ENCODE assay signal across 24 mouse cellular contexts in the genomic region with DNA sequence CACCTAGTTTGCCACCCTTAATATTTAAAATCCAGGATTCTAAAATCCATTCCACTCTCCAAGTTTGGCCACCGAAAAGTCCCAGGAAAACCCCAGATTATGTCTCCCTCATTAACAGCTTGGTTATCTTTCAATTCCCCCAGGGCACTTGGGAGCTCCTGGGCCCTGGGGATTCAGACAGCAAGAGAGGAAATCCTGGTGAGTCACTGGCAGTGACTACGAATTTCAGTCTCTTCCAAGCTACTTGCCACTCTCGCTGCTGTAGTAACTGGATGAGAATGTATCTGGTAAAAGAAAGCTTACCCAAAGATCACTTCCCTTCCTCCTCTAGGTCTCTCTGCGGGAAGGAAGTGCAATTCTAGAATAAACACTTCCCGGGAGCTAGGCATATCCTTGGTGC. TPM values are rescaled to one million over a fixed set of nuclear protein-coding genes. Genes with fewer than 3 reads are reported as not detected.
DNase-seq lines count a peak whose midpoint lies in the region; ATAC-seq and TF ChIP-seq lines count a peak whose summit lies in the region.
"Had no signal": no experiment of that assay in that cellular context is flagged by ENCODE, and none has a peak within 500 bp of the region (broad histone marks: within the 10 kb centered on the region; RNA-seq: fewer than 3 reads in every experiment).

No protein-coding gene starts in this region.

- no peaks in the 10 kb centered on the region for H3K27me3 ChIP-seq in heart, adult 2 months (ENCODE audit: control insufficient read depth, insufficient read depth, low read length)
- H3K27me3 ChIP-seq in Patski = no peaks in the 10 kb centered on the region

- H3K4me1 ChIP-seq in heart, adult 2 months (ENCODE audit: control insufficient read depth, insufficient read depth, low read length) = peaks cover 6% of the 10 kb centered on the region

- WGBS in heart, adult 2 months = 34% methylated on average over 5 of the region's 5 CpGs

- TF ChIP-seq CTCF in heart, adult 2 months (IDR thresholded peaks at IDR 0.05) = no peak
- TF ChIP-seq CTCF in Patski (IDR thresholded peaks at IDR 0.05) = no peak

- peak overlapping the region; percentile 89 for H3K27ac ChIP-seq in heart, adult 2 months
- H3K27ac ChIP-seq: heart, embryonic 13.5 days; hindbrain, embryonic 15.5 days; neural tube, embryonic 12.5 days had no signal

- no peak overlapping the region for H3K4me3 ChIP-seq in heart, adult 2 months
- H3K4me3 ChIP-seq: heart, embryonic 13.5 days; hindbrain, embryonic 15.5 days; megakaryocyte, embryonic 14.5 days; neural tube, embryonic 12.5 days had no signal

- in situ Hi-C loops in Patski (cut with MboI; ENCODE audit: low pct_unique_long_range_greater_than_20kb) = no loop called here

- no peak for DNase-seq in heart, adult 2 months
- DNase-seq in heart, postnatal 4 days = no peak
- DNase-seq in 3134 (ENCODE audit: extremely low read depth, insufficient read length, low spot score) (peak; percentile 44), 3T3-L1 (ENCODE audit: low read depth, low spot score) (peak; percentile 75), Patski (ENCODE audit: low read depth, low spot score) (no peak)
- no peak for DNase-seq in layer of hippocampus, postnatal 14 days (ENCODE audit: low spot score in 2 of 2)
- DNase-seq in cerebellum, adult 9-10 months = no peak
- DNase-seq: cerebellum, adult 11-12 months; cerebellum, postnatal 14 days; kidney, postnatal 4 days; liver, postnatal 0 days; lung, postnatal 10 days; midbrain, embryonic 14.5 days; right cerebral cortex, postnatal 25 days; spleen, adult 18-20 months; thymus, postnatal 14 days had no signal

- POLR2A ChIA-PET in Patski (lab: Charles Lee) = no interaction called here

- intact Hi-C loops in heart, adult 2 months (cut with DNase I) = no loop called here

- no peaks in the 10 kb centered on the region for H3K79me2 ChIP-seq in heart, adult 2 months (replicated peaks; ENCODE audit: control insufficient read depth, insufficient read depth, low read length)

- peak; percentile 13 for ATAC-seq in Patski
- no peak for ATAC-seq in megakaryocyte progenitor cell, adult 5-6 weeks (replicated peaks; ENCODE audit: poor library complexity)
- ATAC-seq: liver, postnatal 0 days had no signal

- TF ChIP-seq POLR2A in heart, adult 2 months (IDR thresholded peaks at IDR 0.05; ENCODE audit: insufficient read depth, low read depth, low read length) = no peak

- no peak overlapping the region for H3K9ac ChIP-seq in heart, adult 2 months (ENCODE audit: low read depth, low read length)
- H3K9ac ChIP-seq: heart, embryonic 13.5 days; hindbrain, embryonic 15.5 days; liver, postnatal 0 days; neural tube, embryonic 12.5 days had no signal

- no peaks in the 10 kb centered on the region for H3K36me3 ChIP-seq in heart, adult 2 months (ENCODE audit: control insufficient read depth, insufficient read depth, low read length)
- H3K36me3 ChIP-seq: heart, embryonic 13.5 days; hindbrain, embryonic 15.5 days; neural tube, embryonic 12.5 days had no signal

- TF ChIP-seq EP300 in heart, adult 2 months (IDR thresholded peaks at IDR 0.05; ENCODE audit: insufficient read depth, low read depth, low read length) = no peak

- CTCF ChIA-PET in Patski (lab: Charles Lee) = interaction anchor here (1.5 kb wide), 1 partner anchor 22 kb away, joined by 4 read pairs; no protein-coding TSS in a partner anchor

RNA-seq across cellular contexts. Expression of a gene that starts 2.4 kb away (rescaled TPM):
- 1 to 10 TPM; 1.6 to 1.7 TPM for total RNA-seq in heart, adult 2 months (2021)
- 1.1 and 1.4 TPM in 2 replicates for polyA plus RNA-seq in heart, adult 2 months (2012; rRNA removed)
- 1 to 10 TPM; 4.6 to 6.1 TPM for total RNA-seq in heart, postnatal 4 days (2021)
- 6.6 TPM for polyA plus RNA-seq in Patski (2021)
- 1 to 10 TPM; 3.2 to 4.8 TPM for total RNA-seq in layer of hippocampus, postnatal 14 days (2021)
- total RNA-seq in megakaryocyte progenitor cell, adult 5-6 weeks (2015) = not detected in 2 replicates
- total RNA-seq in megakaryocyte progenitor cell, adult 5-6 weeks (2017) = not detected in 2 replicates
- total RNA-seq: hematopoietic stem cell, adult 5-6 weeks; liver, adult 2 months had no signal
- polyA plus RNA-seq: liver, postnatal 0 days had no signal

RNA-seq across cellular contexts. Expression of a gene that starts 45.9 kb away (rescaled TPM):
- total RNA-seq in heart, adult 2 months (2021) = not detected
- polyA plus RNA-seq in heart, adult 2 months (2012; rRNA removed) = 0.12 and 0.64 TPM in 2 replicates
- under 1 TPM in 1 of 2 experiments, not detected in 1; 0.14 TPM for total RNA-seq in heart, postnatal 4 days (2021)
- polyA plus RNA-seq in Patski (2021) = 1.9 TPM
- 1 to 10 TPM; 1.6 to 4.2 TPM for total RNA-seq in layer of hippocampus, postnatal 14 days (2021)
- total RNA-seq in megakaryocyte progenitor cell, adult 5-6 weeks (2015) = not detected in 2 replicates
- not detected in 2 replicates for total RNA-seq in megakaryocyte progenitor cell, adult 5-6 weeks (2017)
- total RNA-seq: hematopoietic stem cell, adult 5-6 weeks; liver, adult 2 months had no signal
- polyA plus RNA-seq: embryonic facial prominence, embryonic 11.5 days; liver, adult 2 months; liver, postnatal 0 days had no signal

RNA-seq across cellular contexts. Expression of a gene that starts 46.4 kb away (rescaled TPM):
- 10 to 100 TPM; 22.6 to 29.1 TPM for total RNA-seq in heart, adult 2 months (2021)
- 6.7 and 10.2 TPM in 2 replicates for polyA plus RNA-seq in heart, adult 2 months (2012; rRNA removed)
- total RNA-seq in heart, postnatal 4 days (2021) = 10 to 100 TPM; 34.7 to 35.8 TPM
- polyA plus RNA-seq in Patski (2021) = 64.8 TPM
- total RNA-seq in layer of hippocampus, postnatal 14 days (2021) = 10 to 100 TPM; 29.0 to 36.6 TPM
- 35.7 and 47.8 TPM in 2 replicates for total RNA-seq in megakaryocyte progenitor cell, adult 5-6 weeks (2015)
- 21.7 and 39.9 TPM in 2 replicates for total RNA-seq in megakaryocyte progenitor cell, adult 5-6 weeks (2017)

Comparison
In these comparisons a context has a peak if more than half of its experiments do, and no peak if none do; other contexts are left out.
1. DNase-seq: peak in 3134 (single experiment) and 3T3-L1 (single experiment); none in heart, adult 2 months (0 of 2), heart, postnatal 4 days (single experiment), Patski (single experiment), layer of hippocampus, postnatal 14 days (0 of 2) and cerebellum, adult 9-10 months (single experiment).